Mouse (Mus musculus) liver, embryonic 14.5 days (tissue): ENCODE data around the gene Inhbb.

Experiments
- CTCF ChIP-seq: IDR thresholded peaks from 2 replicates; pipeline ENCODE4 v1.5.1; 2016; ENCODE audit warnings: antibody characterized with exemption, low read depth, control low read depth
- EP300 ChIP-seq: IDR thresholded peaks from 2 replicates; pipeline ENCODE4 v1.6.1; 2016; ENCODE audit warnings: antibody characterized with exemption, low read depth

DNA sequence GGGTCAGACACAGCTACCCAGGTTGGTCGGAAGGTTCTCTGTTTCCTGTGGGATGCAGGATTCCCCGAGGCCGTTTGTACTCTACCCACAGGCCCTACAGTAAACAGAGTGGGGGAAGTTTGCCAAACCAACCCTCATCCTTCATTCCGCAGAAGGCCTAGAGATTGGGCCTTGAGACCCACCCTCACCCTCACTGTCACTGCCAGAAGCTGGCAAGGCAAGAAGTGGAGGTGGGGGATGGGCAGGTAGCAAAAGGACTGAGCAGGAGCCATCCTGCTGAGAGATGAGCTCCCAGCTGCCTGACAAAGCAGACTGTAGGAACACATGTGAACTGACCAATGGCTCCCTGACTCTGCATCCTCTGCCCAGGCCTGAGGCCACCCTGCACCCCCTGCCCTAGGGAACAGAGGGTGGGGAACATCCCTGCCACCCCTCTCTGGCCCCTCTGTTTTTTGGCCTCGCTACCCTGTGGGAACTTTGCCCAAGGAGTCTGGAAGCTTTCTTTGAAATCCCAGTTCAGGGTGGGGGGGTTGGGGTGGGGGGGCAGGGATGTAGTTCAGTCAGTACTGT lies 12.4 kb downstream of the Inhbb start:
- TF ChIP-seq CTCF (no peak), EP300 (no peak)
